Mouse (Mus musculus): ENCODE data around the gene Ackr1. TPM values are rescaled to one million over a fixed set of nuclear protein-coding genes. Genes with fewer than 3 reads are reported as not detected.
"Not testable (repeated sequence)": the region's sequence is repeated elsewhere in the genome, so short reads cannot be mapped to it uniquely, and the experiment has no call there.

Gene Ackr1
- total RNA-seq, 2 experiments from 2014 or later: 0.40 to 1.0 TPM

DNA sequence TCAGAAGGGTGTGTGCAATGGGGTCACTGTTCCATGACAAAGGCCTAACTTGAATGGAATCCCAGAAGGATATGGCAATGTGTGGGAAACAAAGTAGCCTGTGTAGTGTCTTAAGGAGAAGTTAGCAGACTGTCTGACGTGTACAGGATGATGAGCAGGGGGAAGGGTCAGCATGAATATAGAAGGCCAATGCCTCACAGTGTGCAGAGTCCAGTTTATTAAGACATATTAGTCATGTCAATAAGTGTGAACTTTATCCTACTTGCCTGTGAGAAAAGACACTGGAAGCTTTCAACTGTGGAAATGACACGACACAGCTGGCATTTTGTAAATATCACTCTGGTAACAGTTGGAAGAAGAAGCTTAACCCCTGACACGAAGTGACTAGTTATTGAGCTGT lies 30.8 kb downstream of the Ackr1 start:
- not testable (repeated sequence) for ATAC-seq (ENCODE audit: poor library complexity, severe bottlenecking)

Other genes with a start within 250 kb of the Ackr1 start
- not detected in 2 replicates for gene Olfr1408, start 196.4 kb downstream of the Ackr1 start, total RNA-seq (2015)
- gene Olfr1408, start 196.4 kb downstream of the Ackr1 start, total RNA-seq (2017): not detected in 2 replicates
- gene Olfr1406, start 143.1 kb downstream of the Ackr1 start, total RNA-seq (2015): not detected in 2 replicates
- gene Olfr1406, start 143.1 kb downstream of the Ackr1 start, total RNA-seq (2017): not detected in 2 replicates
- gene Olfr218, start 135.9 kb downstream of the Ackr1 start, total RNA-seq (2015): not detected in 2 replicates
- gene Olfr218, start 135.9 kb downstream of the Ackr1 start, total RNA-seq (2017): not detected in 2 replicates
- gene Olfr1404, start 121.4 kb downstream of the Ackr1 start, total RNA-seq (2015): not detected in 2 replicates
- gene Olfr1404, start 121.4 kb downstream of the Ackr1 start, total RNA-seq (2017): not detected in 2 replicates
- gene Fcer1a, start 106.5 kb downstream of the Ackr1 start, total RNA-seq (2015): 93.0 and 93.6 TPM in 2 replicates
- 38.5 and 59.0 TPM in 2 replicates for gene Fcer1a, start 106.5 kb downstream of the Ackr1 start, total RNA-seq (2017)
- gene Olfr418, start 67.7 kb downstream of the Ackr1 start, total RNA-seq (2015): not detected in 2 replicates
- gene Olfr418, start 67.7 kb downstream of the Ackr1 start, total RNA-seq (2017): not detected in 2 replicates
- gene Mptx2, start 56.0 kb downstream of the Ackr1 start, total RNA-seq (2015): not detected in 2 replicates
- not detected in 2 replicates for gene Mptx2, start 56.0 kb downstream of the Ackr1 start, total RNA-seq (2017)
- 56.4 and 68.1 TPM in 2 replicates for gene Aim2, start 17.1 kb upstream of the Ackr1 start, total RNA-seq (2015)
- 91.8 and 109 TPM in 2 replicates for gene Aim2, start 17.1 kb upstream of the Ackr1 start, total RNA-seq (2017)
- 1.5 and 2.1 TPM in 2 replicates for gene Cadm3, start 33.9 kb upstream of the Ackr1 start, total RNA-seq (2015)
- gene Cadm3, start 33.9 kb upstream of the Ackr1 start, total RNA-seq (2017): 0.51 and 5.2 TPM in 2 replicates
- 13.1 and 17.8 TPM in 2 replicates for gene Ifi206, start 157.3 kb upstream of the Ackr1 start, total RNA-seq (2015)
- gene Ifi206, start 157.3 kb upstream of the Ackr1 start, total RNA-seq (2017): 2.4 and 3.1 TPM in 2 replicates
- 1.8 and 2.3 TPM in 2 replicates for gene Ifi214, start 202.2 kb upstream of the Ackr1 start, total RNA-seq (2015)
- gene Ifi214, start 202.2 kb upstream of the Ackr1 start, total RNA-seq (2017): 1.1 and 1.9 TPM in 2 replicates